Mouse (Mus musculus) layer of hippocampus, adult 2 months (tissue): ENCODE results near the gene Ggt6. TPM values are rescaled to one million over a fixed set of nuclear protein-coding genes. Genes with fewer than 3 reads are reported as not detected.

Experiments
- DNase-seq, 2 experiments: peaks; one replicate each; pipeline ENCODE4 v3.0.0; 2022; ENCODE audit warnings: low spot score in 2 of 2
- H3K27ac ChIP-seq: fragments of 200-600 bp; 2 replicates; pipeline ENCODE4 v1.8.1; 2022
- H3K4me3 ChIP-seq: fragments of 200-600 bp; 2 replicates; pipeline ENCODE4 v1.8.1; 2022; ENCODE audit warnings: mild to moderate bottlenecking
- CTCF ChIP-seq: fragments of 200-600 bp; conservative IDR thresholded peaks from 2 replicates; pipeline ENCODE4 v1.8.1; 2022; ENCODE audit warnings: antibody characterized with exemption, mild to moderate bottlenecking, moderate library complexity
- microRNA-seq, 2 experiments: library from miRNA; unstranded; fragments of <30 nt; microRNA quantifications; one replicate each; pipeline ENCODE4 v1.2.0; 2021
- total RNA-seq, 2 experiments: library from RNA; stranded (reverse); gene quantifications; 2 replicates each; pipeline ENCODE4 v1.2.3; 2021

Gene Ggt6
- total RNA-seq, 2 experiments from 2014 or later: not detected

DNA sequence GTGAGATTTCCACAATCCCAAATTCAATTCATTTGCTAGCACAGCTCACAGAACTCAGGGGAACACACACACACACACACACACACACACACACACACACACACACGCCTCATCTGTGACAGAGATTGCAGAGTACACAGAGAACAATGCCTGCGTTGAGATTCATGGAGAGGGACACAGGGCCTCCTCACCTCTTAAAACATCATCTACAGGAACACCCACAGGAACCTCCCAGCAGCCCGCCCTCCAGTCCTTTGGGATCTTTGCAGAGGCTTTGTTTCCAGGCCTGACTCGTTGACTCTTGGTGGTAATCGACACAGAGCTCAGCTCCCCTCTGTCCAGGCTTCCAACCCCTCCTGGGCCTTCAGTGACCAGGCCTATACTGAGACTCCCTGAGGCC, 41.9 kb downstream of the Ggt6 start:
- Histone ChIP-seq H3K27ac (peak overlapping the region; percentile 53; the same call in 1 of the 2 replicates), H3K4me3 (no peak overlapping the region)
- DNase-seq: no peak
- TF ChIP-seq CTCF: no peak

DNA sequence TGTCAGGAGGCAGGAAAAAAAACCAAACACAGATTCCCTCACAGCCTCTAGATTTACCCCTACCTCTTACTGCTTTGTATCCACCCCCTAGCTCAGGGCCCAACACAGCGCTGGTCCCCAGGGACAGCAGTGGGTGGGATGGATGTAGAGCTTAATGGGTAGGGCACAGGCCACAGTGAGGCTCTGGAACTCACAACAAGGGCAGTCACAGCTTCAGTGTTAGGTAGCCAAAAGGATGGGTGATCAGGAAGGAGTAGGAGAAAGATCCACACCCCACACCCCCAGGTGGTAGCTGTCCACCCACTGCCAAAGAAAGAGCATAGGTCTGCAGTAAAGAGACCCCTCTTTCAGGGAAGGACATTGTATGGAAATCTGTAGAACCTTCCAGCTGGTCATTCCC, 42.3 kb downstream of the Ggt6 start:
- no peak for DNase-seq
- Histone ChIP-seq H3K4me3 (no peak overlapping the region), H3K27ac (peak overlapping the region; percentile 53; the same call in 1 of the 2 replicates)
- no peak for TF ChIP-seq CTCF

DNA sequence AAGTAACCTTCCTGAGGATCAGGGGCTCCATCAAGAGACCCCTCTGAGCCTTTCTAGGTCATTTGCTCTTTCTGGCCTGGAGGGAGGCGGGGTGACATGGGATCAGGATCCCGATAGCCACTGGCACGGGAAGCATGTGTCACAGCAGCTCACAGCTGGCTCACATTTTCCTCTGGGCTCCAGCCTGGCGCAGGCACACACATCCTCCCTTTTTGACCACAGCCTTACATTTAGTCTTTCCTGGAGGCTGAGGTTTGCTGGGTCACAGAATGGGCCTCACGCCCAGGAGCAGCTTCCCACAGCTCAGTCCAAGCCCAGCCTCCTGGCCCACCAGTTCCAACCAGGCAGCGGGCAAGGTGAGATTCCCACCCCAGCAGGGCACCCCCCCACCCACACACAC, 42.9 kb downstream of the Ggt6 start:
- DNase-seq: no peak
- H3K4me3 ChIP-seq: no peak overlapping the region
- peak overlapping the region; percentile 53; the same call in 1 of the 2 replicates for H3K27ac ChIP-seq
- no peak for TF ChIP-seq CTCF

DNA sequence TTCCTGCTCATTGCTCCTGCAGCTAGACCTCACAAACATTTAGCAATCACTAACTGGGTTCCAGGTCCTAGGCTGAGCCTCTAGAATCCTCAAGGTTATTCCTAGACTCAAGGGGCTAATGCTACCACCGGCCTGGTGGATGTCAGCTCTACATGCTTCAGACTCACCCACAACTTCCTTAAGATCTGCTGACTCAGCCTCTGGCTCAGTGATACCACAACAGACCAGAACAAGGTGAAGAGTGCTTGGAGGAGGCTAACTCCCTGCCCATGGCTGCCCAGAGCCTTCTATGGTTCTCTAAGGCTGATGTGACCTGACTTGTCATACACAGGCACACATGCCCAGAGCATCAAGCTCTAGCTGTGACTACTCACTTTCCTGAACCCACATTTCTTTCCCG, 44.2 kb downstream of the Ggt6 start:
- DNase-seq: no peak
- Histone ChIP-seq H3K4me3 (no peak overlapping the region), H3K27ac (no peak overlapping the region)
- TF ChIP-seq CTCF: no peak

DNA sequence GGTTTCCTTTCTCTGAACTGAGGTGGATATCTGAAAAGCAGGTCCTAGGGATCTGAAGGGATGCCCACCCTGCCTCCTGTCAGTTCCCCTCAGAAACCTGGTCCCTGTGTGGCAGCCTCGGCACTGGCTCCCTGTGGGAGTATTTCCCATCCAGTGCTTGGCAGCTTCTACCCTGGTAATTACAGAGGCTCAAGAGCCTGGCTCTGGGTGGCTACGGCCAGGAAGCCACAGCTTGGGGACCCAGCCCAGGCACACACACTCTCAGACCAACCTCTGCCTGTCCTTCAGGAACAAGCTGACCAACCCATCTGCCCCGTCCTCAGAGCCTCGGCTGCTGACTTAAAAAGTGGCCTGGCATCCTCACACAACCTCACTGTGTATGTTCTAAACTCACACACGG, 46.0 kb downstream of the Ggt6 start:
- peak overlapping the region; percentile 43; the same call in 1 of the 2 replicates for H3K27ac ChIP-seq
- no peak overlapping the region for H3K4me3 ChIP-seq
- no peak for DNase-seq
- TF ChIP-seq CTCF: no peak

DNA sequence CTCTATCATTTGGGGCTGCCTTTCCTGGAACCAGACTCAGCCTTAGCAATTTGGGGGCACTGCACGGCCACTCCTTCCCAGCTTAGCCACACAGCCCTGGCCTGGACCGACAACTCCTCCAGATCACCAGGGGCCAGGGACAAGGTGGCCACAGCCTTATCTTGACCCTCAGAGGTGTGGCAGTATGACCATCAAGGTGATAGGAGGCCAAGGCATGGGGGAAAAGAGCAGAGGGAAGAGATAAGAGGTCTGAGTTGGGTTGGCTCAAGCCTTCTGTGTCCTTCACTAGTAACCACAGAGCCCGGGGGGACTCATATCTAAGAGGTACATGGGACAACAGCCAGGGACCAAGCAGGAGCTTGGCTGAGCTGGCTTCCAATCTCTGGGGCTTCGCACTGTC, 46.6 kb downstream of the Ggt6 start:
- H3K27ac ChIP-seq: peak overlapping the region; percentile 43; the same call in 1 of the 2 replicates
- no peak for TF ChIP-seq CTCF
- DNase-seq: no peak

DNA sequence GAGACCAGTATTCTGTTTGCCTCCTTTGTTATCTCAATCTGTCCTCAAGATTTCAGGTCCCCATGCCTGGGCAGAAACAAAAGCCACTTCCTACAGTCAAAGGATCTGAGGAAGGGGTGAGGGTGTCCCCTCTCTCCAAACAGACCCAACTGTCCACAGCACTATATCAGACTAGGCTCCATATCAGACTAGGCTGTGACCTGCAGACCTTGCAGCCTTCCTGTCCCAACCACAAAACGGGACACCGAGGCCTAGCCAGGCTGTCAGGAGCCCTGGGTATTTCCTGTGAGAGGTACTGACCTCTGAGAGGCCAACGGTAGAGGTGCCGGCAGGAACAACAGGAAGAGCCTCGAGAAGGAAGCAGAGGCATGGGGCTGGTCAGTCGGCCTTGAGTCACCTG, 49.2 kb downstream of the Ggt6 start:
- Histone ChIP-seq H3K27ac (peak overlapping the region; percentile 28; the same call in 1 of the 2 replicates), H3K4me3 (peak overlapping the region; percentile 28; the same call in 1 of the 2 replicates)
- DNase-seq: no peak
- no peak for TF ChIP-seq CTCF

More for the DNA sequence above, 46.6 kb downstream of the Ggt6 start:
- H3K4me3 ChIP-seq: no peak overlapping the region

DNA sequence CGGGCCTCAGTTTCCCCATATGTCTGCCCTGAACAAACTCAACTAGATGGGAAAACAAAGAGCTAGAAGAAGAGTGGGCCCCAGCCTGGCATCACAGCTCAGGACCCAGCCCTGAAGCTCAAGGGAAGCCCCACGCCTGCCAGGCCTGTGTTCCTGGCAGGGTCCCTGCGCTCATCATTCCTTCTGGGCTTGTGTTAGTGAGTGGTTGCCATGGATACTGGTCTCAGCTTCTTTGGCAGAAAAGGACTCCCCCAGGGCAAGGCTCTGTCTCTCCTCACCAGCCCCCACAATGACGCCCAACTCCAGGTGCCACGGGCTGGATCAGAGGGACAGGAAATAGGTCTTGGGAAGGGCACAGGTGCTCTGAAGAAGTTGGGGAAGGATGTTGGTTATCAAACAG, 49.8 kb downstream of the Ggt6 start:
- DNase-seq: peak; percentile 55 to 66
- H3K4me3 ChIP-seq: peak overlapping the region; percentile 28; the same call in 1 of the 2 replicates
- H3K27ac ChIP-seq: peak overlapping the region; percentile 99
- TF ChIP-seq CTCF: no peak

DNA sequence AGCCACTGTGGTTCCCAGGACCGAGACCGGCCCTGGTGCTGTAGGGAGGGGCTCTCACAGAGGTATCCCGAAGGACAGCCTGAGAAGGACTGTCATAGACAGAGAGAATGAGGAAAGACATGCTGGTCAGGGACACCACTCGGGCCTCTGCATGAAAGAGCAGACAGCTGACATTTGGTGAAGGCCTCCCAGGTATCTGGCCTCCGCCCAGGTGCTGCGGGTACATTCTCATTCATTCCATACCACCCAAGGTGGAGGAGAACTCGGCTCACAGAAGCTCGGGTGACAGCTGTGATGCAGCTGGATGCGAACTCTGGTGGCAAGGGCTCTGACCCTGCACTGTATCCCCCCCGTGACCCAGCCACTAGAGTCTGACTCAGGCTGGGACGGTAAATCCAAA, 50.6 kb downstream of the Ggt6 start:
- TF ChIP-seq CTCF: no peak
- peak overlapping the region; percentile 99 for H3K27ac ChIP-seq
- DNase-seq: no peak
- H3K4me3 ChIP-seq: no peak overlapping the region

DNA sequence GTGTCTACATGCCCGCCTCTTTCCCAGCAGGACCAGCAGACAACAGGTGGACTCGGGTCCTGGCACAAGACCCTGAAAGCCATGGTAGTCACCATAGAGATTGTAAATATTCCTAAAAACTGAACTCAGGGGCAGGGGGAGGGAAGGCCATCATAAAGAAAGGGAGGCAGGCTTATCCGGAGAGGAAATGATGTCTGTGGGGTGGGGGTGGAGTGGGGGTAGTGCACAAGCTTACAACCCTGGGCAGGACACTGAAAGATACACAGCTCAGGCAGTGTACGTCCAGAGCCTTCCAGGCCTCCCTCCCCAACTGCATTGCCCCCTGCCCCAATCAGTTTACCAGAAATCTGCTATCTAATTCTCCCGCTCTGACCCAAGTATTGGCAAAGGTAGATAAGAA, 51.8 kb downstream of the Ggt6 start:
- no peak for DNase-seq
- no peak for TF ChIP-seq CTCF
- Histone ChIP-seq H3K27ac (peak overlapping the region; percentile 99; the same call in 1 of the 2 replicates), H3K4me3 (peak overlapping the region; percentile 65)

DNA sequence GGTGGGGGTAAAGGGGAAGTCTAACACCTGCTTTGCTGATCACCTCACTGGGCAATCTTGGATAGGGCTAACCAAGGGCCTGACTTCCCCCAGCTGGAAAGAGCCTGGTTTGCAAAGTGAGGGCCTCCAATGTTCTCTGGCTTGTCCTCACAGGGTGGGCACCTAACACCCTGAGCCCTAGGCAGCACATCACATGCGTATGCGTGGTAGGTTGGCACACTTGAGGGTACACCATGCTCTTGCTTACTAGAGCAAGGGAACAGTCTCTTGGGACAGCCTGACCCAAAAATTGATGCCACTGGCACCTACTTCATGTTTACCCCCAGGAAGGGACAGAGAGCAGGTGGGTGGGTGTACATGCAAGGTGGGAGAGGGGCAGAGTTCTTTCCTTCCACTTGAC, 52.4 kb downstream of the Ggt6 start:
- peak overlapping the region; percentile 99 for H3K27ac ChIP-seq
- H3K4me3 ChIP-seq: peak overlapping the region; percentile 65
- no peak for TF ChIP-seq CTCF
- no peak for DNase-seq

Small RNAs within 50 kb of the gene (microRNA-seq; reads per million reads assigned to microRNA genes)
- 0 reads per million in 2 experiments for gene Mir6338

Other genes with a start within 250 kb of the Ggt6 start
- gene Gm43951, start 228.7 kb upstream of the Ggt6 start, total RNA-seq: 10 to 100 TPM; 11.0 to 14.1 TPM
- 10 to 100 TPM; 28.9 to 31.1 TPM for gene 4933427D14Rik, start 228.1 kb upstream of the Ggt6 start, total RNA-seq
- gene Txndc17, start 228.0 kb upstream of the Ggt6 start, total RNA-seq: 10 to 100 TPM; 30.8 to 31.1 TPM
- 10 to 100 TPM; 14.5 to 14.6 TPM for gene Med31, start 219.9 kb upstream of the Ggt6 start, total RNA-seq
- gene Slc13a5, start 168.3 kb upstream of the Ggt6 start, total RNA-seq: 1 to 10 TPM; 6.6 to 7.5 TPM
- 1 to 10 TPM; 4.2 to 5.2 TPM for gene Xaf1, start 133.9 kb upstream of the Ggt6 start, total RNA-seq
- gene Fbxo39, start 121.1 kb upstream of the Ggt6 start, total RNA-seq: not detected
- 1 to 10 TPM; 2.0 to 3.3 TPM for gene Tekt1, start 73.1 kb upstream of the Ggt6 start, total RNA-seq
- gene Smtnl2, start 23.8 kb upstream of the Ggt6 start, total RNA-seq: 1 to 10 TPM; 2.2 to 3.8 TPM
- 10 to 100 TPM; 55.7 to 56.2 TPM for gene Mybbp1a, start 5.8 kb downstream of the Ggt6 start, total RNA-seq
- gene Spns2, start 54.4 kb downstream of the Ggt6 start, total RNA-seq: 100 to 1,000 TPM; 101 to 105 TPM
- under 1 TPM; 0.13 to 0.47 TPM for gene Spns3, start 115.0 kb downstream of the Ggt6 start, total RNA-seq
- gene Ube2g1, start 171.8 kb downstream of the Ggt6 start, total RNA-seq: 10 to 100 TPM; 44.1 to 44.7 TPM